Mouse (Mus musculus): ENCODE measurements around the gene Zscan26. TPM values are rescaled to one million over a fixed set of nuclear protein-coding genes. Genes with fewer than 3 reads are reported as not detected.

Gene Zscan26
- total and polyA plus RNA-seq, 3 experiments, result 14.2 to 20.9 (median 14.8) TPM

DNA sequence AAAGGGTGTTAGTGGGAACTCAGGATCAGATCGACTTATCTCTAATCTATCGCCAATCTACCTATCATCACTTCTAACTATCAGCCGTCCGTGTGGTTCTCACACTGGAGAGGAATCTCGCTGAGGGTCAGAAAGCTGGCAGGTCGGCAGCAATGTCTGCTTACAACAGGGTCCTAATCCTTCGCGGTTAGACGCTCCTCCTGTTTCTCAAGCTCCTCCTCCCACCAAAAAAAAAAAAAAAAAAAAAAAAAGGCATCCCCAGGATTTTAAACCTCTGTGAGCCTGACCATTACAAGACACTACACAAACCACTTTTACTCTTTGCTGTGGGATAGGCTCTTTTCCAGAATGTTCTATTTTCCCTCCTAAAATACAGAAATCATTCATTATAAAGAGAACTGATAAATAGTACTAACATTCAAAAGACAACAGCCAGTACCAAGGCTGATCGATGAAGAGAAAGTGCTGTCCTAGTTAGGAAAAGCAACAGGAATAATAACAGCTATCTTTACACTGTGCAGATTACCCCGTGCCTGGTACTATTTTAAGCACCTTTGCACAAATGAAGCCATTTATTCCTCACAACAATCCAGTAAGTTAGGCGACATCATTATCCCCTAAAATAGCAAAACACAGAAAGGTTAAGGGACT, 51.8 kb downstream of the Zscan26 start:
- TF ChIP-seq MAFK (IDR thresholded peaks at IDR 0.05; ENCODE audit: insufficient replicate concordance, low read length) (no peak), TBP (conservative IDR thresholded peaks at IDR 0.05; ENCODE audit: low read depth, low read length) (no peak), MYC (IDR thresholded peaks at IDR 0.05; ENCODE audit: low read depth, low read length) (no peak), ELF1 (IDR thresholded peaks at IDR 0.05; ENCODE audit: low read depth, low read length) (no peak), RAD21 (IDR thresholded peaks at IDR 0.05; ENCODE audit: low read depth, low read length) (no peak), CHD1 (IDR thresholded peaks at IDR 0.05; ENCODE audit: low read depth, low read length) (no peak), CHD2 (IDR thresholded peaks at IDR 0.05; ENCODE audit: low read length) (0 out of 2 replicates have a peak, but pooled peaks have one; percentile 14), HCFC1 (IDR thresholded peaks at IDR 0.05; ENCODE audit: low read depth, low read length) (no peak), JUND (conservative IDR thresholded peaks at IDR 0.05; ENCODE audit: low read depth, low read length) (no peak), EP300 (IDR thresholded peaks at IDR 0.05; ENCODE audit: low read length) (no peak), CTCF (conservative IDR thresholded peaks at IDR 0.05 in 1 of 2, IDR thresholded peaks at IDR 0.05 in 1 of 2; ENCODE audit: low read depth in 2 of 2, low read length in 2 of 2) (no peak), KAT2A (IDR thresholded peaks at IDR 0.05; ENCODE audit: insufficient replicate concordance, low read length) (no peak), PAX5 (IDR thresholded peaks at IDR 0.05; ENCODE audit: low read length) (no peak), MXI1 (IDR thresholded peaks at IDR 0.05; ENCODE audit: low read depth, low read length) (no peak), NRF1 (IDR thresholded peaks at IDR 0.05; ENCODE audit: low read depth, low read length) (no peak), ZNF384 (IDR thresholded peaks at IDR 0.05; ENCODE audit: low read depth, low read length) (peak; percentile 97), SIN3A (IDR thresholded peaks at IDR 0.05; ENCODE audit: low read length) (no peak; the same call in 1 of the 2 replicates), MEF2A (IDR thresholded peaks at IDR 0.05; ENCODE audit: borderline replicate concordance, low read depth, low read length) (no peak), MAX (IDR thresholded peaks at IDR 0.05; ENCODE audit: low read length) (0 out of 2 replicates have a peak, but pooled peaks have one; percentile 23), ZKSCAN1 (IDR thresholded peaks at IDR 0.05; ENCODE audit: borderline replicate concordance, low read depth, low read length) (no peak), E2F4 (IDR thresholded peaks at IDR 0.05; ENCODE audit: insufficient replicate concordance, low read depth, low read length) (no peak), USF2 (conservative IDR thresholded peaks at IDR 0.05; ENCODE audit: low read depth, low read length) (no peak), ZC3H11A (IDR thresholded peaks at IDR 0.05; ENCODE audit: low read depth, low read length) (no peak), TCF12 (IDR thresholded peaks at IDR 0.05; ENCODE audit: low read depth, low read length) (no peak)
- H3K36me3 ChIP-seq (replicated peaks in 1 of 2; ENCODE audit: control insufficient read depth in 1 of 2, insufficient read depth in 1 of 2, low read length in 1 of 2), result peaks cover 20 to 36% of the 10 kb centered on the region in 2 experiments
- peak overlapping the region; percentile 96 for H3K9ac ChIP-seq (ENCODE audit: insufficient read depth, low read depth)
- H3K27ac ChIP-seq (ENCODE audit: insufficient read depth, low read depth), result no peak overlapping the region
- dilution Hi-C loops (cut with MboI; ENCODE audit: extremely low pct_ligation_motif_present, extremely low pct_unique_long_range_greater_than_20kb, low sequenced_read_pairs) (no loop called here), in situ Hi-C loops (cut with MboI; ENCODE audit: low pct_ligation_motif_present, low pct_unique_long_range_greater_than_20kb, low sequenced_read_pairs) (loop anchor here (10.0 to 25.0 kb wide), 2 partner anchors 53 to 611 kb away; partner anchors contain the start of genes Prss16 and Zscan26)
- DNase-seq (ENCODE audit: extremely low read depth), result peak; percentile 34
- peak overlapping the region; percentile 86 for H3K4me2 ChIP-seq (ENCODE audit: insufficient read depth, low read depth, poor library complexity, severe bottlenecking)
- peaks cover 0 to 42% of the 10 kb centered on the region in 2 experiments; a peak in 2 of 4 replicates for H3K4me1 ChIP-seq (ENCODE audit: control insufficient read depth in 1 of 2, insufficient read depth in 2 of 2)
- H3K79me2 ChIP-seq (replicated peaks; ENCODE audit: control insufficient read depth, extremely low read depth, insufficient read depth, poor library complexity, severe bottlenecking), result peaks cover 18% of the 10 kb centered on the region
- H3K4me3 ChIP-seq (replicated peaks in 1 of 3; ENCODE audit: low read depth in 2 of 3, low read length in 2 of 3, poor library complexity in 1 of 3), result peak overlapping the region; percentile 69 to 76 (median 75)
- H3K9me3 ChIP-seq (replicated peaks; ENCODE audit: low read length), result no peaks in the 10 kb centered on the region
- H3K27me3 ChIP-seq (replicated peaks), result no peaks in the 10 kb centered on the region
